Mouse (Mus musculus): ENCODE results near the gene Ttyh3.
"Not testable (repeated sequence)": the region's sequence is repeated elsewhere in the genome, so short reads cannot be mapped to it uniquely, and the experiment has no call there.

Gene Ttyh3

DNA sequence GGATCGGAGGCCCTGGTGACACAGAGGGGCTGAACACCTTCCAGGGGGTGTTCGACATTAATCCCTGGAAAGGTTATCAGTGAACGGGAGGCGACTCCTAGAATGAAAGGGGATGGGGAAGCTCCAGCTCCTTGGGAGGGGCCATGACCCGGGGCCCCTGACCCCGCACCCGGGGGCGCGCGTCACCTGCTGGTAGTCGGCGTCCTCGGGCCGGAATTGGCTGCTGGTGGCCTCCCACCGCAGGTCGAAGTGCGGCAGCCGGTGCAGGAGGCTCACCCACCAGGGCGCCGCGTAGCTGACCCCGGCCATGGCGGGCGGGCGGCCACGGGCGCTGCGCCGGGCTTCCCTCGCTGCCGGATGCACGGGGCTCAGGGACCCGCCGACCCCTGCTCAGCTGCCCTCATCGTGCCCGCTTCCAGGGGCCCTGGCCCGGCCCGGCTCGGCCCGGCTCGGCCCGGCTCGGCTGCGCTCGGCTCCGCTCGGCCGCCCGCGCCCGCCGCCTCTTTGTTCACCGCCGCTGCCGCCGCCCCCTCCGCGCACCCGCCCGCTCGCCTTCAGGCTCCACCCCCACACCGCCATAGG, at the start of gene Ttyh3:
Gene Ttyh3, minus strand, starts transcription at position 513 of the 582 bp plus-strand sequence.
- DNase-seq (ENCODE audit: low spot score), result no peak

DNA sequence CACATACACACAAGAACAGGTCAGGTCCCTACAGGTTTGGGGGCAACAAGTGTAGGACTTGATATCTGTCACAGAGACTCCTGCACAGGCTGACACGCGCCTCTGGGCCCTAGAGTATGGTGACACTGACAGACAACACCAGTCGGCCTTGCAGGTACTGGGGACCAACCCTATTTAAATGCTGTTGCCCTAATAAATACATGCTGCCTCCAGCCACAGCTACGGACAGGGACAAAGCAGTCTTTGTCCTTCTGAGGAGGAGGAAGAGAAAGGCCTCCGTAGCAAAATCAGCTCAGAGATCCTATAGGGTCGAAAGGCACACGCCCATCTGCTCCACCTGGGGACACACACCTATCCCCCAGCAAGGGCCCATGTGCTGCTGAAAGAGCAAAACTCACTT, 47.2 kb upstream of the Ttyh3 start:
- no peak for DNase-seq (ENCODE audit: low spot score)

GRCm38 (mm10) chr5:140688434-140688833, 39.6 kb upstream of the Ttyh3 start:
- DNase-seq (ENCODE audit: low spot score), result no peak

GRCm38 (mm10) chr5:140684343-140685148, 35.7 kb upstream of the Ttyh3 start:
- no peak for DNase-seq (ENCODE audit: low spot score)

DNA sequence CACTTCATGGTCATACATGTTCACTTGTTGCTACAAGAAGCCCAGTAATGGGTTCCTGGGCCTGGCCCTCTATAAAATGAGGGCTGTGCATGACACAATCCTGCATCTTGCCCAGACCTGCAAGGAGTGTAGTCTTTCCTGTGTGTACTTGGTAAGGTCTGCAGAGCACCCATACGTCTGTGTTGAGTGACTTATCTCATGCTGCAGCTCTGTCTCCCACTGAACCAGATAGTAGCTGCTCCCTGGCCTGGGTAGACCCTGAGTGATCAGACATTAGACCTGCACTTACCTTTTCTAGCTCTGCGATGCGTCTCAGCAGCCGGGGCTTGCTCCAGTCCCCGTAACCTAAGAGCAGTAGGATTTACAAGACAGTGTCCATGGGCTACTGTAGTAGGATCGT, 33.3 kb upstream of the Ttyh3 start:
- DNase-seq (ENCODE audit: low spot score), result no peak

GRCm38 (mm10) chr5:140680950-140681349, 32.1 kb upstream of the Ttyh3 start:
- DNase-seq (ENCODE audit: low spot score), result no peak

DNA sequence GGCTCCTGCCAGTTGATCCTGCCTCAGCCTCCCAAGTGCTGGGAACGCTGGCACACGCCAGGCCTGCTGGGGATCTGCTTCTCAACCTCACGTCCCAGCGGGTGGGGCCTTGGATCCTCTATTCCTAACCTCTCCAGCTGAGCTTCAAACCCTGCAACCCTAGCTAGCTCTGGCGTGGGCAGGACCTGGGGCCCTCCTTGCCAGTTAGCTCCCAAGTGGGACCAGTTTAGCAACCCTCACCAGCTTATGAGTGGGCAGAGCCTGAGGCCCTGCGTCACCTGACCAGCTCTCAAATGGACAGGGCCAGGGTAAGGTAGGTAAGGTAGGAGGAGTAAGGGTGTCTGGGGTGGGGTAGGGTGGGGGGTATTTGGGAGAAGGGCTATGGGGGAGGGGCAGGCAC, 31.2 kb upstream of the Ttyh3 start:
- DNase-seq (ENCODE audit: low spot score), result no peak

- DNase-seq (ENCODE audit: low spot score), result no peak
Measured at GRCm38 (mm10) chr5:140677137-140677536, 28.3 kb upstream of the Ttyh3 start.

- no peak for DNase-seq (ENCODE audit: low spot score)
Measured at GRCm38 (mm10) chr5:140675640-140676039, 26.8 kb upstream of the Ttyh3 start.

- DNase-seq (ENCODE audit: low spot score), result no peak
Measured at GRCm38 (mm10) chr5:140675079-140675478, 26.2 kb upstream of the Ttyh3 start.

DNA sequence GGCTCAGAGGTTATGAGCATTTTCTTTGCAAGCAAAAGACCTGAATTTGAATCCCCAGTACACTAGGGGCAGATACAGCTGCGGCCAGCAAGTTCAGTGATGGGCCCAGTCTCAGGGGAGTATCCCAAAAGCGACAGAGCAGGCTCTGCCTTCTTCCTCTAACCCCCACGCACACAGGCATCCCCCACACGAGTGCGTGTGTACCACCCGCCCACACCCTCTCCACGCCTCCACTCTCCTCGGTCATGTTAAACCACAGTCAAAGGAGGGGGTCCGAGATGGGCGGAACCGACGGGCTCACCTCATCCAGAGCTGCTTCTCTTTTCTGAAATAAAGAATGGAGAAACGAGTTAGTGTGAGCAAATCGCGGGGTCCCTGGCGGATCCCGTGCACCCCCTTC, 25.2 kb upstream of the Ttyh3 start:
- DNase-seq (ENCODE audit: low spot score), result no peak

- not testable (repeated sequence) for DNase-seq (ENCODE audit: low spot score)
Measured at GRCm38 (mm10) chr5:140672603-140673002, 23.8 kb upstream of the Ttyh3 start.

DNA sequence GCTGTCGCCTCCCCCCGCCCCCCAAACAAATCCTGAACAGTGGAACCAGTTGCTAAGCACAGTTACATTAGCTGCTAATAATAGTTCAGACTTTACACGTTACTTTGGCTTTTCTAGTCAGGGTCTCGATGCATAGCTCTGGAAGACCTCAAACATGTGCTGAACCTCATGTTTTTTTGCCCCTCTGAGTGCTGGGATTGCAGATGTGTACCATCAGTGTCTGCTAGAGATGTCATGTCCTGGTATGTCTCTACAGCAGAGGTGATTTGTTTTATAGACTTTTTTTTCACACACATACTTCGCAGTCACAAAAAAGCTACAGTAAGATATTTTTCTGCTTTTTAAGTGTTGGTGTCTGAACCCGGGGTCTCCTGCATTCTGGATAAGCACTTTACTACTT, 23.3 kb upstream of the Ttyh3 start:
- DNase-seq (ENCODE audit: low spot score), result no peak

GRCm38 (mm10) chr5:140663621-140664180, 14.9 kb upstream of the Ttyh3 start:
- DNase-seq (ENCODE audit: low spot score), result no peak

- no peak for DNase-seq (ENCODE audit: low spot score)
Measured at GRCm38 (mm10) chr5:140662741-140663592, 14.1 kb upstream of the Ttyh3 start.

DNA sequence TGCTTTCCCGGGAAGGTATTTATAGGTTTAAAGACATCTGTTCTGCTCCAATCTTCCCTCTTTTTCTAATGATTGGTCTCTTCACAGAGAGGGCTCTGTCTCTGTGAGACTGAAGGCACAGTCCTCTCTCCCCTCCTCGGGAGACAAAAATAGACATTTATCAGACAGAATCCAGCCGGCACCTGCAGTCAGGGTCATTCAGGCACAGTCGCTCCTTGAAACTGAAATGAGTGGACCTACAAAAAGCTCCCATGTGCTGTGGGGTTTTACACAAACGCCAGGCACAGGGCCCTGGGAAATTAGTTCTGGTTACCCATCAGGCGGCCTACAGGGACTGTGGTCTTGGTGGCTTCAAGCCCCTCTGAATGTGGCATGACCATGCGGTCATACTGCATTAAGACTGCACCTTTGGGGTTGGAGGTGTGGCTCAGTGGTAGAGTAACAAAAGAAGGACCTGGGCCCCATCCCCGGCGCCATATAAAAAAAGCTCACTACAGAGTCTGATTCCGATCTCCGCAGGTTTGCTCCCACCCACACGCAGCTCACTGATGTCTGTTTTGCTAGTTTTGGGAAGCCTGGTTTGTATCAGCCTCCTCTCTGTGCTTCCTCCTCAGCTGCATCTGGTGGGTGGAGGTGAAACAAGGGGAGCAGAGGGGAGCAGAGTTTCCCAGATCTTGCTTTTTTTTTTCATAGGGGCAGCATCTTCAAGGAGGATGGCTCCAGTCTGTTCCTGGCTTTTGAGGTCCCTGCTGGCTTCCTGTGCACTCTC, 13.2 kb upstream of the Ttyh3 start:
- no peak for DNase-seq (ENCODE audit: low spot score)

GRCm38 (mm10) chr5:140661427-140661826, 12.6 kb upstream of the Ttyh3 start:
- no peak for DNase-seq (ENCODE audit: low spot score)

DNA sequence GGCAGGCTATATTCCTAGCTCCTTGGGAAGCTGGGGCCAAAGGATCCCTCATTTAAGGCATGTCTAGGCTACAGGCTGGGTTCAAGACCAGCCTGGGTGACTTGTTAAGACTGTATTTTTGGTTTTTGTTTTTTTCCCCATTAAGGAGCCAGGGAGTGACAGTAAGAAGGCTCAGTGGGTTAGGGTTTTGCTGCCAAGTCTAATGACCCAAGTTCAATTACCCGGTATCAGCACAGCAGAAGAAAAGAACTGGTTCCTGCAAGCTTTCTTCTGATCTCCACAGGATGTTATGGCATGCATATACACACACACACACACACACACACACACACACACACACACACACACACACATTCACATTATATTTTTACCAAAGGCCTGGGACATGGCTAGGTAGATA, 11.6 kb upstream of the Ttyh3 start:
- no peak for DNase-seq (ENCODE audit: low spot score)

GRCm38 (mm10) chr5:140659607-140660272, 10.9 kb upstream of the Ttyh3 start:
- DNase-seq (ENCODE audit: low spot score), result no peak

- no peak for DNase-seq (ENCODE audit: low spot score)
Measured at GRCm38 (mm10) chr5:140654096-140654845, 5.4 kb upstream of the Ttyh3 start.
